ENCODE assay signal across 16 mouse cellular contexts in genomic region chr5:112367338-112367737, GRCm38 (mm10). TPM values are rescaled to one million over a fixed set of nuclear protein-coding genes. Genes with fewer than 3 reads are reported as not detected.
"Had no signal": no experiment of that assay in that cellular context is flagged by ENCODE, and none has a peak within 500 bp of the region (broad histone marks: within the 10 kb centered on the region; RNA-seq: fewer than 3 reads in every experiment).

No protein-coding gene starts in this region.

- DNase-seq: kidney, adult 18-20 months; kidney, postnatal 14 days; layer of hippocampus, adult 9-11 months; lung, postnatal 4 days; midbrain, embryonic 14.5 days; retina, postnatal 1 day; right cerebral cortex, postnatal 4 days; spleen, adult 18-20 months; thymus, adult 2 months; thymus, postnatal 25 days had no signal

- H3K4me2 ChIP-seq: liver, embryonic 11.5 days; liver, embryonic 15.5 days; neural tube, embryonic 13.5 days had no signal

- H3K27ac ChIP-seq: limb, embryonic 10.5 days; liver, embryonic 15.5 days; midbrain, embryonic 10.5 days; neural tube, embryonic 13.5 days had no signal

- H3K9me3 ChIP-seq: limb, embryonic 10.5 days; liver, embryonic 15.5 days; midbrain, embryonic 10.5 days; neural tube, embryonic 13.5 days had no signal

- H3K9ac ChIP-seq: liver, embryonic 15.5 days; neural tube, embryonic 13.5 days had no signal

- H3K27me3 ChIP-seq: liver, embryonic 15.5 days; neural tube, embryonic 13.5 days had no signal

- H3K4me3 ChIP-seq: limb, embryonic 10.5 days; liver, embryonic 15.5 days; midbrain, embryonic 10.5 days; neural tube, embryonic 13.5 days had no signal

RNA-seq across cellular contexts. Expression of gene Gm6583, which starts 11.5 kb away (rescaled TPM):
- polyA plus RNA-seq: thymus, adult 2 months; urinary bladder, adult 2 months had no signal
